Mouse (Mus musculus): ENCODE data around the gene Ramp3. TPM values are rescaled to one million over a fixed set of nuclear protein-coding genes. Genes with fewer than 3 reads are reported as not detected.
A peak's percentile ranks its signal among the peaks of the same experiment; 100 is the strongest.

The Ramp3 gene
- polyA plus RNA-seq (2015; fragmentation: Nextera tagmentation; extraction: Ambion mirVana): 7.0 and 8.3 TPM in 2 replicates

GRCm38 (mm10) chr11:6658271-6658670, at the start of gene Ramp3:
Gene Ramp3 (plus strand): TSS chr11:6658521.
- peak within 1 kb of the TSS; percentile 44 for H3K4me3 ChIP-seq (replicated peaks)
- H3K4me1 ChIP-seq: peaks cover 8% of the 10 kb centered on the region; the same call in 1 of the 2 replicates
- WGBS: under 1% methylated on average over 18 of the region's 18 CpGs
- no peak within 1 kb of the TSS for H3K27ac ChIP-seq
- peak within 1 kb of the TSS; percentile 83 for H3K4me2 ChIP-seq
- no peaks in the 10 kb centered on the region for H3K9me3 ChIP-seq
- ATAC-seq (ENCODE audit: insufficient read depth, low FRiP score, low read depth): peak; percentile 70
- H3K36me3 ChIP-seq: no peaks in the 10 kb centered on the region
- H3K9ac ChIP-seq: no peak within 1 kb of the TSS
- H3K27me3 ChIP-seq (replicated peaks): no peaks in the 10 kb centered on the region

GRCm38 (mm10) chr11:6615250-6616205, 42.8 kb upstream of the Ramp3 start:
- Histone ChIP-seq H3K36me3 (peaks cover 55% of the 10 kb centered on the region), H3K27ac (no peak overlapping the region), H3K4me3 (replicated peaks) (no peak overlapping the region), H3K9ac (no peak overlapping the region), H3K9me3 (no peaks in the 10 kb centered on the region), H3K27me3 (replicated peaks) (no peaks in the 10 kb centered on the region), H3K4me1 (no peaks in the 10 kb centered on the region), H3K4me2 (no peak overlapping the region)
- WGBS: 92% methylated on average over 12 of the region's 12 CpGs
- ATAC-seq (ENCODE audit: insufficient read depth, low FRiP score, low read depth): no peak

GRCm38 (mm10) chr11:6623704-6624103, 34.6 kb upstream of the Ramp3 start:
- peaks cover 40% of the 10 kb centered on the region for H3K36me3 ChIP-seq
- WGBS: 76% methylated on average over 10 of the region's 10 CpGs
- no peak for ATAC-seq (ENCODE audit: insufficient read depth, low FRiP score, low read depth)

GRCm38 (mm10) chr11:6624619-6625382, 33.5 kb upstream of the Ramp3 start:
- H3K27ac ChIP-seq: peak overlapping the region; percentile 51; the same call in 1 of the 2 replicates
- 54% methylated on average over 14 of the region's 14 CpGs for WGBS

More at GRCm38 (mm10) chr11:6623704-6624103, 34.6 kb upstream of the Ramp3 start:
- no peaks in the 10 kb centered on the region for H3K27me3 ChIP-seq (replicated peaks)
- 0 out of 2 replicates have a peak overlapping the region, but pooled peaks have one; percentile 2 for H3K9ac ChIP-seq
- no peaks in the 10 kb centered on the region for H3K9me3 ChIP-seq
- peak overlapping the region; percentile 62 for H3K4me3 ChIP-seq (replicated peaks)
- H3K27ac ChIP-seq: no peak overlapping the region
- peaks cover 16% of the 10 kb centered on the region; the same call in 1 of the 2 replicates for H3K4me1 ChIP-seq
- H3K4me2 ChIP-seq: peak overlapping the region; percentile 66

GRCm38 (mm10) chr11:6625478-6626387, 32.6 kb upstream of the Ramp3 start, which contains the start of gene Tbrg4:
Gene Tbrg4 (minus strand): TSS chr11:6626067.
- peak; percentile 94 for ATAC-seq (ENCODE audit: insufficient read depth, low FRiP score, low read depth)

More at GRCm38 (mm10) chr11:6624619-6625382, 33.5 kb upstream of the Ramp3 start:
- H3K27me3 ChIP-seq (replicated peaks): no peaks in the 10 kb centered on the region
- ATAC-seq (ENCODE audit: insufficient read depth, low FRiP score, low read depth): no peak
- peaks cover 29% of the 10 kb centered on the region for H3K36me3 ChIP-seq
- peak overlapping the region; percentile 2; the same call in 1 of the 2 replicates for H3K9ac ChIP-seq
- no peaks in the 10 kb centered on the region for H3K9me3 ChIP-seq
- peak overlapping the region; percentile 62 for H3K4me3 ChIP-seq (replicated peaks)
- H3K4me2 ChIP-seq: peak overlapping the region; percentile 66
- H3K4me1 ChIP-seq: peaks cover 16% of the 10 kb centered on the region; the same call in 1 of the 2 replicates

GRCm38 (mm10) chr11:6626388-6626772, 31.9 kb upstream of the Ramp3 start:
- peak overlapping the region; percentile 62 for H3K4me3 ChIP-seq (replicated peaks)
- peak overlapping the region; percentile 89 for H3K27ac ChIP-seq
- peaks cover 13% of the 10 kb centered on the region for H3K36me3 ChIP-seq
- peak overlapping the region; percentile 73 for H3K9ac ChIP-seq
- WGBS: 9% methylated on average over 16 of the region's 16 CpGs
- ATAC-seq (ENCODE audit: insufficient read depth, low FRiP score, low read depth): peak; percentile 12; the same call in 1 of the 2 replicates
- no peaks in the 10 kb centered on the region for H3K27me3 ChIP-seq (replicated peaks)
- peak overlapping the region; percentile 81 for H3K4me2 ChIP-seq
- no peaks in the 10 kb centered on the region for H3K9me3 ChIP-seq
- H3K4me1 ChIP-seq: peaks cover 16% of the 10 kb centered on the region; the same call in 1 of the 2 replicates

More at GRCm38 (mm10) chr11:6625478-6626387, 32.6 kb upstream of the Ramp3 start, which contains the start of gene Tbrg4:
- Histone ChIP-seq H3K9me3 (no peaks in the 10 kb centered on the region), H3K27ac (peak within 1 kb of the TSS; percentile 89), H3K36me3 (peaks cover 19% of the 10 kb centered on the region), H3K9ac (peak within 1 kb of the TSS; percentile 73), H3K27me3 (replicated peaks) (no peaks in the 10 kb centered on the region), H3K4me1 (peaks cover 16% of the 10 kb centered on the region; the same call in 1 of the 2 replicates), H3K4me2 (peak within 1 kb of the TSS; percentile 81), H3K4me3 (replicated peaks) (peak within 1 kb of the TSS; percentile 62)
- WGBS: under 1% methylated on average over 66 of the region's 66 CpGs

GRCm38 (mm10) chr11:6627731-6628130, 30.6 kb upstream of the Ramp3 start:
- no peak overlapping the region for H3K9ac ChIP-seq
- no peak overlapping the region for H3K4me3 ChIP-seq (replicated peaks)
- 82% methylated on average over 4 of the region's 4 CpGs for WGBS
- no peak overlapping the region for H3K4me2 ChIP-seq
- peaks cover 5% of the 10 kb centered on the region for H3K36me3 ChIP-seq
- H3K27ac ChIP-seq: no peak overlapping the region; the same call in 1 of the 2 replicates
- H3K4me1 ChIP-seq: peaks cover 16% of the 10 kb centered on the region; the same call in 1 of the 2 replicates
- no peaks in the 10 kb centered on the region for H3K9me3 ChIP-seq
- ATAC-seq (ENCODE audit: insufficient read depth, low FRiP score, low read depth): no peak
- H3K27me3 ChIP-seq (replicated peaks): no peaks in the 10 kb centered on the region

GRCm38 (mm10) chr11:6628568-6628967, 29.8 kb upstream of the Ramp3 start:
- peaks cover 15% of the 10 kb centered on the region; the same call in 1 of the 2 replicates for H3K4me1 ChIP-seq
- ATAC-seq (ENCODE audit: insufficient read depth, low FRiP score, low read depth): no peak
- H3K4me3 ChIP-seq (replicated peaks): no peak overlapping the region
- no peaks in the 10 kb centered on the region for H3K9me3 ChIP-seq
- 28% methylated on average over 4 of the region's 4 CpGs for WGBS
- no peaks in the 10 kb centered on the region for H3K27me3 ChIP-seq (replicated peaks)
- H3K4me2 ChIP-seq: no peak overlapping the region
- H3K36me3 ChIP-seq: peaks cover 4% of the 10 kb centered on the region
- H3K27ac ChIP-seq: no peak overlapping the region
- no peak overlapping the region for H3K9ac ChIP-seq

GRCm38 (mm10) chr11:6629655-6630054, 28.7 kb upstream of the Ramp3 start:
- Histone ChIP-seq H3K9ac (no peak overlapping the region), H3K27me3 (replicated peaks) (no peaks in the 10 kb centered on the region), H3K4me1 (peaks cover 4% of the 10 kb centered on the region; the same call in 1 of the 2 replicates), H3K4me3 (replicated peaks) (no peak overlapping the region), H3K36me3 (no peaks in the 10 kb centered on the region), H3K9me3 (no peaks in the 10 kb centered on the region), H3K27ac (no peak overlapping the region), H3K4me2 (no peak overlapping the region)
- ATAC-seq (ENCODE audit: insufficient read depth, low FRiP score, low read depth): no peak

- Histone ChIP-seq H3K4me2 (no peak overlapping the region), H3K36me3 (no peaks in the 10 kb centered on the region), H3K4me1 (no peaks in the 10 kb centered on the region), H3K27me3 (replicated peaks) (no peaks in the 10 kb centered on the region), H3K9me3 (no peaks in the 10 kb centered on the region), H3K9ac (no peak overlapping the region), H3K4me3 (replicated peaks) (no peak overlapping the region), H3K27ac (no peak overlapping the region)
- no peak for ATAC-seq (ENCODE audit: insufficient read depth, low FRiP score, low read depth)
- 67% methylated on average over 8 of the region's 8 CpGs for WGBS
These were observed 22.2 kb upstream of the Ramp3 start for GRCm38 (mm10) chr11:6636150-6636549.

Measured in stomach, embryonic 15.5 days (tissue).